Mouse (Mus musculus) olfactory bulb, adult 2 months (tissue): ENCODE data around the gene Gm49721.
"Not testable (repeated sequence)": the region's sequence is repeated elsewhere in the genome, so short reads cannot be mapped to it uniquely, and the experiment has no call there.

Experiments
- CTCF ChIP-seq: fragments of 200-500 bp; IDR thresholded peaks from 2 replicates; pipeline ENCODE4 v1.5.1; 2012; ENCODE audit warnings: low read depth, mild to moderate bottlenecking, low read length, moderate library complexity; ENCODE audit not compliant: insufficient read depth
- POLR2A ChIP-seq: fragments of 200-500 bp; IDR thresholded peaks from 2 replicates; pipeline ENCODE4 v1.6.1; 2012; ENCODE audit warnings: mild to moderate bottlenecking, low read depth, low read length, moderate library complexity; ENCODE audit not compliant: insufficient read depth

DNA sequence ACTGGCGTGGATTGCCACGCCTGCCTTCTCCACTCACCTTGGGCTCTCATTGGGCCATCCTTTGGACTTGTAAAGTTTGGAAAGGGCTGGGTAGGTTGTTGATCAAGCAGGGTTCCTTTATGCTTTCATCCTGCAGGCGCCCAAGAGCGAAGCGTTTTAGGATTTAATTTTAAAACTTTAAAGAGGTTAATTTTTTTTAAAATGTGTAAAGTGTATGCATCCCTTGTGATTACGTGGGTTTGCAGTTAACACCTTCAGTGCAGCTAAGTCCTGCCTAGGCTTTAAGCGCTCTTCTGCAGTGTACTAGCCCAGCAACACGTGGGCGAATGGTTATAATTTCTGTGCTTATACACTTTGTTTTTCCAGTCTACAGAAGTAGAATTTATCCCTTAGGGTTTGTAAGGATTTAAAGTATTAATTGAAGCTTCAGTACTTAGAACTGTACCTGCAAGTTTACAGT is 29.9 kb upstream of the Gm49721 start:
- not testable (repeated sequence) for TF ChIP-seq CTCF, POLR2A
